Mouse (Mus musculus): Measurements from ENCODE around the gene Lamb2. TPM values are rescaled to one million over a fixed set of nuclear protein-coding genes. Genes with fewer than 3 reads are reported as not detected.

The Lamb2 gene
- total and polyA plus RNA-seq, 3 experiments, result 0.58 to 0.84 TPM; not detected in 1

DNA sequence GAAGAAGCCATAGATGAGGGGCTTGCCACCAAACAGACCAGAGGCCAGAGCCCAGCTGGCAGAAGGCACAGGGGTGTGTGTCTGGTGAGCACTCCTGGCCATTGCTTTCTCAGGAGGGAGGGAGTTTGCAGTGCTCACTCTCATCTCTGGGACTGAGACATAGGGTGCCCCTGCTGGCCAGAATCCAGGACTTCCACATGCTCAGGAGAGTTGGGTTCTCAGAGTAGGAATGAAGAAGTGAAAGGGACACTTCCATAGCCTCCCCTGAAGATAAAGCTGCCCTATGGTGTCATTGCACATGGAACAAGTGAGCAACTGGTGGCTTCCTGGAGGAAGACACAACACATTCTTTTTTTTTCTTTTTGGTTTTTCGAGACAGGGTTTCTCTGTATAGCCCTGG lies 5.0 kb upstream of the Lamb2 start:
- Histone ChIP-seq H3K36me3 (ENCODE audit: control insufficient read depth in 1 of 2, insufficient read depth in 2 of 2, low read length in 2 of 2) (no peaks in the 10 kb centered on the region; a peak in 1 of 4 replicates), H3K9me3 (replicated peaks; ENCODE audit: insufficient read depth, low read length) (no peaks in the 10 kb centered on the region), H3K27me3 (ENCODE audit: control insufficient read depth in 1 of 2, insufficient read depth in 2 of 2, low read length in 2 of 2) (no peaks in the 10 kb centered on the region), H3K4me1 (ENCODE audit: control insufficient read depth in 1 of 2, insufficient read depth in 2 of 2, low read length in 2 of 2) (peaks cover 0 to 2% of the 10 kb centered on the region in 2 experiments; a peak in 1 of 4 replicates), H3K9ac (ENCODE audit: control insufficient read depth, low read depth, low read length, poor library complexity, severe bottlenecking) (no peak overlapping the region), H3K27ac (ENCODE audit: control insufficient read depth, low read depth, low read length) (no peak overlapping the region), H3K4me3 (ENCODE audit: control insufficient read depth in 1 of 2, insufficient read depth in 1 of 2, low read depth in 2 of 2, low read length in 2 of 2) (no peak overlapping the region), H3K79me2 (ENCODE audit: control insufficient read depth, insufficient read depth, low read length, poor library complexity) (no peaks in the 10 kb centered on the region)
- DNase-seq (ENCODE audit: low read depth, low spot score), result peak; percentile 30
- TF ChIP-seq CTCF (IDR thresholded peaks at IDR 0.05 in 2 of 3, conservative IDR thresholded peaks at IDR 0.05 in 1 of 3; ENCODE audit: control insufficient read depth in 1 of 3, insufficient read depth in 1 of 3, low read depth in 2 of 3, low read length in 3 of 3, poor library complexity in 1 of 3, severe bottlenecking in 1 of 3) (no peak), EP300 (IDR thresholded peaks at IDR 0.05; ENCODE audit: low read depth in 1 of 2, low read length in 2 of 2) (no peak), ZNF384 (IDR thresholded peaks at IDR 0.05; ENCODE audit: low read depth, low read length) (no peak)

DNA sequence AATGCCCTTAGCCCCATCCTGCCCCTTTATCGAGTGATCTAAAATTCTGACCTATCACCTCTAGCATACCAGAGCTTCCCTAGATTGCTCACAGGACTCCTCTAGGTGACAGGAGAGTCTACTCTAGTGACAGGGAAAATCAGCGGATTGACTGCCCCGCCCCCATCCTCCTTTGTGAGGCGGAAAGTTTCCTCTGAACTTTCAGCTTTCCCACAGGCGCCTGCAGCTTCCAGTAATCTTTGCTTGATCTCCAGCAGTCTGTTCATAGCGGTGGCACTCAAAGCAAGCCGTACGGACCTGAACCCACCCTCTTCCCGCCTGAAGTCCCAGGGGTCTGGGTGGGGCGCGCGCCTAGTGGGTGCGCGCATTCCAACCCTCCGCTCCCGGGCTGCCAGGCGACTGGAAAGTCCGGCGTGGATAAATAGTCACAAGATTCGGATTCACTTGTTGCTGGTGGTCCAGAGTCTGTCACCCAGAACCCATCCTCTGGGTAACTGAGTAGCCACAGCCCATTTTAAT lies 839 bp upstream of the Lamb2 start:
- peak overlapping the region; percentile 45 for H3K9ac ChIP-seq (ENCODE audit: control insufficient read depth, low read depth, low read length, poor library complexity, severe bottlenecking)
- no peaks in the 10 kb centered on the region for H3K27me3 ChIP-seq (ENCODE audit: control insufficient read depth in 1 of 2, insufficient read depth in 2 of 2, low read length in 2 of 2)
- DNase-seq (ENCODE audit: low read depth, low spot score), result peak; percentile 35

DNA sequence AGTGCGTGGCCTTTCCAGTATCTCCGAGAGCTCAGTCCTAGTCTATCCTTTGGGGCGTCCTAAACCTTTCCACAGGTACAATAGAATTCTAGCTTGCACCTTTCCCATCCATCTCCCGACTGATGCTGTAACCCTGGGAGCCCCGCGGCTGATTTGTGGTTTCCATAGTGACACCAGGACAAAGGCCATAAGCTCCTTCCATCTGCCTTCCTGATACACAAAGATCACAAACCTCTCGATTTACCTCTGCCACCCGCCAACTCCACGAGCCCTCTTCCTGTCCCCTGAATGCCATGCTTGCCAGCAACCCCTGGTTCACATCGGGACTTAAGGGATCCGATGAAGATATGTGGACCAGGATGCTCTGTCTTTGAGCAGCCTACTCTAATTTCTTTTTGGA lies 295 bp upstream of the Lamb2 start:
- no peak overlapping the region; the same call in 1 of the 2 replicates for H3K9ac ChIP-seq (ENCODE audit: control insufficient read depth, low read depth, low read length, poor library complexity, severe bottlenecking)
- peaks cover 0 to 2% of the 10 kb centered on the region in 2 experiments; a peak in 1 of 4 replicates for H3K4me1 ChIP-seq (ENCODE audit: control insufficient read depth in 1 of 2, insufficient read depth in 2 of 2, low read length in 2 of 2)
- DNase-seq (ENCODE audit: low read depth, low spot score), result no peak
- no peaks in the 10 kb centered on the region; a peak in 1 of 4 replicates for H3K36me3 ChIP-seq (ENCODE audit: control insufficient read depth in 1 of 2, insufficient read depth in 2 of 2, low read length in 2 of 2)
- H3K27ac ChIP-seq (ENCODE audit: control insufficient read depth, low read depth, low read length), result no peak overlapping the region
- no peaks in the 10 kb centered on the region for H3K9me3 ChIP-seq (replicated peaks; ENCODE audit: insufficient read depth, low read length)
- H3K4me3 ChIP-seq (ENCODE audit: control insufficient read depth in 1 of 2, insufficient read depth in 1 of 2, low read depth in 2 of 2, low read length in 2 of 2), result no peak overlapping the region
- no peak for TF ChIP-seq ETS1 (IDR thresholded peaks at IDR 0.05; ENCODE audit: low read depth, low read length)
- TF ChIP-seq E2F4 (IDR thresholded peaks at IDR 0.05; ENCODE audit: borderline replicate concordance, low read depth, low read length), result no peak
- TF ChIP-seq TAL1 (IDR thresholded peaks at IDR 0.05; ENCODE audit: low read length), result no peak
- H3K27me3 ChIP-seq (ENCODE audit: control insufficient read depth in 1 of 2, insufficient read depth in 2 of 2, low read length in 2 of 2), result no peaks in the 10 kb centered on the region
- no peaks in the 10 kb centered on the region for H3K79me2 ChIP-seq (ENCODE audit: control insufficient read depth, insufficient read depth, low read length, poor library complexity)

More for the DNA sequence above, 839 bp upstream of the Lamb2 start:
- no peaks in the 10 kb centered on the region for H3K9me3 ChIP-seq (replicated peaks; ENCODE audit: insufficient read depth, low read length)
- no peak overlapping the region for H3K27ac ChIP-seq (ENCODE audit: control insufficient read depth, low read depth, low read length)
- TF ChIP-seq TCF12 (IDR thresholded peaks at IDR 0.05; ENCODE audit: low read depth, low read length), result no peak
- TF ChIP-seq MAZ (IDR thresholded peaks at IDR 0.05; ENCODE audit: low read depth, low read length), result no peak
- TF ChIP-seq RCOR1 (IDR thresholded peaks at IDR 0.05; ENCODE audit: low read depth, low read length), result no peak
- TF ChIP-seq ZKSCAN1 (IDR thresholded peaks at IDR 0.05; ENCODE audit: low read depth, low read length), result no peak
- no peak for TF ChIP-seq TAL1 (IDR thresholded peaks at IDR 0.05; ENCODE audit: low read length)
- TF ChIP-seq NRF1 (IDR thresholded peaks at IDR 0.05; ENCODE audit: insufficient read depth, low read depth, low read length, poor library complexity, severe bottlenecking), result no peak
- no peak for TF ChIP-seq POLR2AphosphoS2 (IDR thresholded peaks at IDR 0.05; ENCODE audit: low read length)
- TF ChIP-seq CTCF (IDR thresholded peaks at IDR 0.05 in 2 of 3, conservative IDR thresholded peaks at IDR 0.05 in 1 of 3; ENCODE audit: control insufficient read depth in 1 of 3, insufficient read depth in 1 of 3, low read depth in 2 of 3, low read length in 3 of 3, poor library complexity in 1 of 3, severe bottlenecking in 1 of 3), result no peak
- TF ChIP-seq MXI1 (IDR thresholded peaks at IDR 0.05; ENCODE audit: low read depth, low read length), result no peak
- TF ChIP-seq NELFE (IDR thresholded peaks at IDR 0.05; ENCODE audit: low read depth, low read length), result no peak
- no peak for TF ChIP-seq ELF1 (IDR thresholded peaks at IDR 0.05; ENCODE audit: low read depth, low read length)
- no peak for TF ChIP-seq MEF2A (IDR thresholded peaks at IDR 0.05; ENCODE audit: extremely low read depth, insufficient replicate concordance, low read depth, low read length, poor library complexity, severe bottlenecking)
- no peak for TF ChIP-seq RAD21 (IDR thresholded peaks at IDR 0.05; ENCODE audit: low read depth, low read length)
- no peak for TF ChIP-seq TBP (IDR thresholded peaks at IDR 0.05; ENCODE audit: low read depth, low read length)
- no peak for TF ChIP-seq BHLHE40 (IDR thresholded peaks at IDR 0.05; ENCODE audit: borderline replicate concordance, low read depth, low read length)
- no peak for TF ChIP-seq MYB (IDR thresholded peaks at IDR 0.05; ENCODE audit: low read depth, low read length)
- TF ChIP-seq GATA1 (IDR thresholded peaks at IDR 0.05; ENCODE audit: low read depth, low read length), result no peak
- no peak for TF ChIP-seq POLR2AphosphoS5 (IDR thresholded peaks at IDR 0.05; ENCODE audit: borderline replicate concordance, low read depth, low read length)
- TF ChIP-seq HCFC1 (IDR thresholded peaks at IDR 0.05; ENCODE audit: low read depth, low read length), result no peak
- TF ChIP-seq UBTF (IDR thresholded peaks at IDR 0.05; ENCODE audit: borderline replicate concordance, insufficient read depth, low read depth, low read length), result no peak
- H3K79me2 ChIP-seq (ENCODE audit: control insufficient read depth, insufficient read depth, low read length, poor library complexity), result no peaks in the 10 kb centered on the region
- H3K4me1 ChIP-seq (ENCODE audit: control insufficient read depth in 1 of 2, insufficient read depth in 2 of 2, low read length in 2 of 2), result peaks cover 0 to 2% of the 10 kb centered on the region in 2 experiments; a peak in 1 of 4 replicates
- no peaks in the 10 kb centered on the region; a peak in 1 of 4 replicates for H3K36me3 ChIP-seq (ENCODE audit: control insufficient read depth in 1 of 2, insufficient read depth in 2 of 2, low read length in 2 of 2)
- H3K4me3 ChIP-seq (ENCODE audit: control insufficient read depth in 1 of 2, insufficient read depth in 1 of 2, low read depth in 2 of 2, low read length in 2 of 2), result peak overlapping the region in 1 of 2 experiments; percentile 54; a peak in 2 of 4 replicates

Data from MEL (cell line).